Mouse (Mus musculus) ES-E14 (cell line): ENCODE data around the gene Dusp11. TPM values are rescaled to one million over a fixed set of nuclear protein-coding genes. Genes with fewer than 3 reads are reported as not detected.
"Not testable (repeated sequence)": the region's sequence is repeated elsewhere in the genome, so short reads cannot be mapped to it uniquely, and the experiment has no call there.

Experiments used
- DNase-seq: peaks from one replicate; pipeline ENCODE4 v3.0.0-alpha.2; 2013; ENCODE audit warnings: low read depth, low spot score
- H3K27ac ChIP-seq: 2 replicates; pipeline ENCODE4 v1.5.1; 2012; ENCODE audit warnings: low read depth, mild to moderate bottlenecking, low read length, moderate library complexity, mixed read lengths; ENCODE audit not compliant: poor library complexity, insufficient read depth, severe bottlenecking
- H3K36me3 ChIP-seq: 2 replicates; pipeline ENCODE4 v1.6.1; 2012; ENCODE audit warnings: mild to moderate bottlenecking, low read length, moderate library complexity, mixed read lengths; ENCODE audit not compliant: control insufficient read depth, poor library complexity, insufficient read depth, severe bottlenecking
- H3K4me1 ChIP-seq, 2 experiments: fragments of 150-350 bp in 1 of 2; sonication (generic) in 1 of 2; 2 replicates each; pipeline ENCODE4 v1.6.1; 2012; ENCODE audit warnings: low read length in 2 of 2, mild to moderate bottlenecking in 1 of 2, mixed read lengths in 1 of 2; ENCODE audit not compliant: control insufficient read depth in 2 of 2, insufficient read depth in 2 of 2, poor library complexity in 1 of 2
- H3K4me3 ChIP-seq, 2 experiments: fragments of 150-350 bp in 1 of 2; sonication (generic) in 1 of 2; 2 replicates each; pipeline ENCODE4 v1.5.1; 2012; ENCODE audit warnings: low read length in 2 of 2, low read depth in 1 of 2, mild to moderate bottlenecking in 1 of 2, mixed read lengths in 1 of 2; ENCODE audit not compliant: insufficient read depth in 1 of 2, poor library complexity in 1 of 2, severe bottlenecking in 1 of 2
- H3K9ac ChIP-seq: 2 replicates; pipeline ENCODE4 v1.6.1; 2012; ENCODE audit warnings: low read depth, mild to moderate bottlenecking, low read length, mixed read lengths; ENCODE audit not compliant: poor library complexity, insufficient read depth, severe bottlenecking
- H3K9me3 ChIP-seq: fragments of 150-350 bp; sonication (generic); 2 replicates; pipeline ENCODE4 v1.6.1; 2012; ENCODE audit warnings: low read depth, mild to moderate bottlenecking, low read length; ENCODE audit not compliant: control insufficient read depth, insufficient read depth
- CHD2 ChIP-seq: IDR thresholded peaks from 2 replicates; pipeline ENCODE4 v1.6.1; 2014; ENCODE audit warnings: mild to moderate bottlenecking, low read depth, low read length, inconsistent platforms
- HCFC1 ChIP-seq: IDR thresholded peaks from 2 replicates; pipeline ENCODE4 v1.6.1; 2012; ENCODE audit warnings: low read length, inconsistent platforms, borderline replicate concordance; ENCODE audit not compliant: insufficient read depth
- MAFK ChIP-seq: IDR thresholded peaks from 2 replicates; pipeline ENCODE4 v1.6.1; 2014; ENCODE audit warnings: mild to moderate bottlenecking, low read depth, low read length, inconsistent platforms; ENCODE audit not compliant: insufficient read depth
- ZC3H11A ChIP-seq: IDR thresholded peaks from 2 replicates; pipeline ENCODE4 v1.6.1; 2012; ENCODE audit warnings: low read depth, mild to moderate bottlenecking, inconsistent platforms, low read length, borderline replicate concordance
- ZNF384 ChIP-seq: IDR thresholded peaks from 2 replicates; pipeline ENCODE4 v1.6.1; 2012; ENCODE audit warnings: low read depth, low read length, inconsistent platforms
- in situ Hi-C, 2 experiments: fragments of 600-800 bp; cut with MboI; formaldehyde crosslinking; loops; one replicate each; pipeline ENCODE4 v1.15.1; 2025; ENCODE audit warnings: low sequenced_read_pairs in 2 of 2, inconsistent platforms in 1 of 2; ENCODE audit not compliant: unreplicated experiment in 2 of 2
- total RNA-seq: library from RNA; depleted of rRNA; stranded (reverse); fragments of 300-350 nt; gene quantifications from 2 replicates; pipeline ENCODE4 v1.2.3, GENCODE M21; 2012

The Dusp11 gene
- total RNA-seq, 1 experiment = 29.4 TPM

- Histone ChIP-seq H3K9me3 (no peaks in the 10 kb centered on the region), H3K9ac (no peak overlapping the region), H3K4me3 (no peak overlapping the region), H3K36me3 (no peaks in the 10 kb centered on the region), H3K4me1 (no peaks in the 10 kb centered on the region), H3K27ac (no peak overlapping the region)
- in situ Hi-C loops = no loop called here
- no peak for DNase-seq
- TF ChIP-seq MAFK (no peak), ZNF384 (no peak), HCFC1 (no peak), ZC3H11A (no peak), CHD2 (no peak)
These were observed 22.9 kb upstream of the Dusp11 start for GRCm38 (mm10) chr6:85984351-85984750.

- H3K4me3 ChIP-seq, DNase-seq, H3K9me3 ChIP-seq, H3K36me3 ChIP-seq, H3K27ac ChIP-seq, H3K9ac ChIP-seq, in situ Hi-C loops, H3K4me1 ChIP-seq: not testable (repeated sequence)
These were observed 17.3 kb upstream of the Dusp11 start for GRCm38 (mm10) chr6:85978736-85979135.

GRCm38 (mm10) chr6:85976242-85976641 lies 14.8 kb upstream of the Dusp11 start:
- Histone ChIP-seq H3K27ac (no peak overlapping the region), H3K4me1 (no peaks in the 10 kb centered on the region), H3K36me3 (no peaks in the 10 kb centered on the region), H3K9ac (no peak overlapping the region), H3K9me3 (no peaks in the 10 kb centered on the region), H3K4me3 (no peak overlapping the region)
- DNase-seq = no peak
- TF ChIP-seq MAFK = no peak
- no peak for TF ChIP-seq ZC3H11A
- in situ Hi-C loops = no loop called here

- H3K4me1 ChIP-seq = no peaks in the 10 kb centered on the region
- no peak overlapping the region for H3K27ac ChIP-seq
- no peaks in the 10 kb centered on the region for H3K36me3 ChIP-seq
- H3K4me3 ChIP-seq = no peak overlapping the region
- H3K9me3 ChIP-seq = no peaks in the 10 kb centered on the region
- in situ Hi-C loops = no loop called here
- no peak for DNase-seq
- H3K9ac ChIP-seq = no peak overlapping the region
- no peak for TF ChIP-seq ZC3H11A
- TF ChIP-seq MAFK = no peak
These were observed 14.3 kb upstream of the Dusp11 start for GRCm38 (mm10) chr6:85975761-85976160.

GRCm38 (mm10) chr6:85974941-85975617 lies 13.6 kb upstream of the Dusp11 start:
- no peak for TF ChIP-seq HCFC1
- no peak for TF ChIP-seq MAFK
- TF ChIP-seq CHD2 = no peak
- no peak for TF ChIP-seq ZC3H11A
- TF ChIP-seq ZNF384 = no peak
- in situ Hi-C loops = no loop called here
- no peak for DNase-seq
- Histone ChIP-seq H3K4me3 (no peak overlapping the region), H3K9ac (no peak overlapping the region), H3K36me3 (no peaks in the 10 kb centered on the region), H3K27ac (no peak overlapping the region), H3K9me3 (no peaks in the 10 kb centered on the region), H3K4me1 (no peaks in the 10 kb centered on the region)
